Mouse (Mus musculus) forebrain, embryonic 12.5 days (tissue): Measurements from ENCODE around the gene 4930402H24Rik. TPM values are rescaled to one million over a fixed set of nuclear protein-coding genes. Genes with fewer than 3 reads are reported as not detected.

Experiments used
- ATAC-seq: fragments of 200-750 bp; cut with Nextera tagmentation; 2 replicates; pipeline ENCODE4 v1.8.0; 2017; ENCODE audit warnings: moderate TSS enrichment; ENCODE audit not compliant: low FRiP score
- H3K27ac ChIP-seq: fragments of 300-500 bp; sonication (generic); 2 replicates; pipeline ENCODE4 v1.5.1; 2016; ENCODE audit warnings: mild to moderate bottlenecking
- H3K27me3 ChIP-seq: fragments of 300-500 bp; sonication (generic); 2 replicates; pipeline ENCODE4 v1.6.1; 2016; ENCODE audit warnings: mild to moderate bottlenecking
- H3K36me3 ChIP-seq: fragments of 300-500 bp; sonication (generic); replicated peaks from 2 replicates; pipeline ENCODE4 v1.6.1; 2016; ENCODE audit warnings: mild to moderate bottlenecking
- H3K4me1 ChIP-seq: fragments of 300-500 bp; sonication (generic); 2 replicates; pipeline ENCODE4 v1.6.1; 2016
- H3K4me2 ChIP-seq: fragments of 300-500 bp; sonication (generic); 2 replicates; pipeline ENCODE4 v1.6.1; 2016; ENCODE audit warnings: mild to moderate bottlenecking, moderate library complexity
- H3K4me3 ChIP-seq: fragments of 300-500 bp; sonication (generic); replicated peaks from 2 replicates; pipeline ENCODE4 v1.5.1; 2016; ENCODE audit warnings: mild to moderate bottlenecking
- H3K9ac ChIP-seq: fragments of 300-500 bp; sonication (generic); 2 replicates; pipeline ENCODE4 v1.6.1; 2016; ENCODE audit warnings: mild to moderate bottlenecking
- H3K9me3 ChIP-seq: fragments of 300-500 bp; sonication (generic); 2 replicates; pipeline ENCODE4 v1.6.1; 2016
- WGBS: fragments of 180-500 bp; shearing (Covaris S2); methylation state at CpG from one replicate; pipeline ENCODE4 v1.1.7; 2016; 5-methylcytosine and 5-hydroxymethylcytosine counted together
- polyA plus RNA-seq: library from polyadenylated mRNA; unstranded; fragments of >200 nt; fragmentation: Nextera tagmentation; extraction: Ambion mirVana; gene quantifications from 2 replicates; pipeline ENCODE4 v1.2.1, GENCODE M21; 2016

4930402H24Rik gene
- polyA plus RNA-seq, 1 experiment from 2014 or later = 78.6 TPM

GRCm38 (mm10) chr2:130667559-130667958 lies 238.6 kb downstream of the 4930402H24Rik start, which contains the start of gene Itpa:
Gene Itpa, plus strand, starts transcription at chr2:130667610.
- WGBS = under 1% methylated on average over 31 of the region's 31 CpGs
- H3K27me3 ChIP-seq = no peaks in the 10 kb centered on the region
- H3K27ac ChIP-seq = peak within 1 kb of the TSS; percentile 81
- H3K4me2 ChIP-seq = peak within 1 kb of the TSS; percentile 90
- H3K4me3 ChIP-seq = peak within 1 kb of the TSS; percentile 69
- peak; percentile 62 for ATAC-seq
- H3K4me1 ChIP-seq = peaks cover 31% of the 10 kb centered on the region
- H3K36me3 ChIP-seq = peaks cover 19% of the 10 kb centered on the region
- H3K9me3 ChIP-seq = no peaks in the 10 kb centered on the region
- peak within 1 kb of the TSS; percentile 63 for H3K9ac ChIP-seq

GRCm38 (mm10) chr2:130664102-130664701 lies 242.0 kb downstream of the 4930402H24Rik start, which contains the start of gene Ddrgk1:
Gene Ddrgk1, minus strand, starts transcription at chr2:130664659.
- under 1% methylated on average over 40 of the region's 40 CpGs for WGBS

GRCm38 (mm10) chr2:130663342-130663741 lies 242.9 kb downstream of the 4930402H24Rik start:
- H3K4me3 ChIP-seq = peak overlapping the region; percentile 61

More at GRCm38 (mm10) chr2:130664102-130664701, 242.0 kb downstream of the 4930402H24Rik start, which contains the start of gene Ddrgk1:
- H3K4me1 ChIP-seq = peaks cover 31% of the 10 kb centered on the region
- peak; percentile 96 for ATAC-seq
- H3K4me2 ChIP-seq = peak within 1 kb of the TSS; percentile 67
- peak within 1 kb of the TSS; percentile 98 for H3K27ac ChIP-seq
- H3K9me3 ChIP-seq = no peaks in the 10 kb centered on the region
- no peaks in the 10 kb centered on the region for H3K27me3 ChIP-seq
- H3K36me3 ChIP-seq = peaks cover 32% of the 10 kb centered on the region
- H3K4me3 ChIP-seq = peak within 1 kb of the TSS; percentile 61
- H3K9ac ChIP-seq = peak within 1 kb of the TSS; percentile 82

GRCm38 (mm10) chr2:130658530-130658929 lies 247.7 kb downstream of the 4930402H24Rik start:
- Histone ChIP-seq H3K36me3 (peaks cover 87% of the 10 kb centered on the region), H3K27ac (no peak overlapping the region), H3K4me1 (peaks cover 16% of the 10 kb centered on the region), H3K9me3 (no peaks in the 10 kb centered on the region), H3K4me3 (no peak overlapping the region), H3K4me2 (no peak overlapping the region), H3K9ac (no peak overlapping the region), H3K27me3 (no peaks in the 10 kb centered on the region)
- ATAC-seq = no peak
- WGBS = 97% methylated on average over 10 of the region's 10 CpGs

More at GRCm38 (mm10) chr2:130663342-130663741, 242.9 kb downstream of the 4930402H24Rik start:
- no peak for ATAC-seq
- Histone ChIP-seq H3K36me3 (peaks cover 41% of the 10 kb centered on the region), H3K9ac (peak overlapping the region; percentile 82), H3K9me3 (no peaks in the 10 kb centered on the region), H3K4me1 (peaks cover 24% of the 10 kb centered on the region), H3K27ac (0 out of 2 replicates have a peak overlapping the region, but pooled peaks have one; percentile 98), H3K4me2 (peak overlapping the region; percentile 67), H3K27me3 (no peaks in the 10 kb centered on the region)
- 81% methylated on average over 11 of the region's 11 CpGs for WGBS

- no peak overlapping the region for H3K27ac ChIP-seq
- no peak overlapping the region for H3K4me2 ChIP-seq
- no peaks in the 10 kb centered on the region for H3K9me3 ChIP-seq
- WGBS = 84% methylated on average over 6 of the region's 6 CpGs
- no peaks in the 10 kb centered on the region for H3K27me3 ChIP-seq
- no peak overlapping the region for H3K4me3 ChIP-seq
- H3K4me1 ChIP-seq = peaks cover 6% of the 10 kb centered on the region; the same call in 1 of the 2 replicates
- no peak for ATAC-seq
- H3K36me3 ChIP-seq = peaks cover 96% of the 10 kb centered on the region
- no peak overlapping the region for H3K9ac ChIP-seq
These were observed 248.7 kb downstream of the 4930402H24Rik start for GRCm38 (mm10) chr2:130657541-130657940.

GRCm38 (mm10) chr2:130656536-130656935 lies 249.7 kb downstream of the 4930402H24Rik start:
- no peak overlapping the region for H3K4me2 ChIP-seq
- ATAC-seq = no peak
- H3K9ac ChIP-seq = no peak overlapping the region
- H3K27ac ChIP-seq = no peak overlapping the region
- H3K4me1 ChIP-seq = no peaks in the 10 kb centered on the region
- peaks cover 91% of the 10 kb centered on the region for H3K36me3 ChIP-seq
- no peaks in the 10 kb centered on the region for H3K9me3 ChIP-seq
- 93% methylated on average over 9 of the region's 9 CpGs for WGBS
- H3K4me3 ChIP-seq = no peak overlapping the region
- H3K27me3 ChIP-seq = no peaks in the 10 kb centered on the region

Other genes starting within 250 kb of the 4930402H24Rik start
- 47.8 and 49.7 TPM in 2 replicates for gene Ddrgk1, start 241.7 kb downstream of the 4930402H24Rik start, polyA plus RNA-seq
- gene Itpa, start 238.8 kb downstream of the 4930402H24Rik start, polyA plus RNA-seq = 145 and 147 TPM in 2 replicates
- gene Slc4a11, start 208.9 kb downstream of the 4930402H24Rik start, polyA plus RNA-seq = 0.82 and 1.1 TPM in 2 replicates
- gene Atrn, start 89 bp upstream of the 4930402H24Rik start, polyA plus RNA-seq = 11.8 and 11.9 TPM in 2 replicates
- gene Gfra4, start 136.7 kb upstream of the 4930402H24Rik start, polyA plus RNA-seq = 6.0 and 7.6 TPM in 2 replicates
- 0.97 and 1.5 TPM in 2 replicates for gene Adam33, start 157.4 kb upstream of the 4930402H24Rik start, polyA plus RNA-seq
- 0.06 and 0.09 TPM in 2 replicates for gene Siglec1, start 180.4 kb upstream of the 4930402H24Rik start, polyA plus RNA-seq
- 4.5 and 5.2 TPM in 2 replicates for gene Hspa12b, start 220.9 kb upstream of the 4930402H24Rik start, polyA plus RNA-seq
- gene Gm11037, start 227.1 kb upstream of the 4930402H24Rik start, polyA plus RNA-seq = not detected in 2 replicates